Mouse (Mus musculus): Measurements from ENCODE around the gene Igsf8.
A peak's percentile ranks its signal among the peaks of the same experiment; 100 is the strongest.
"Not testable (repeated sequence)": the region's sequence is repeated elsewhere in the genome, so short reads cannot be mapped to it uniquely, and the experiment has no call there.

Gene Igsf8

GRCm38 (mm10) chr1:172261477-172262078 is at the start of gene Igsf8:
TSS of gene Igsf8 (plus strand) at chr1:172261641.
- no peak for DNase-seq (ENCODE audit: low spot score in 2 of 2)

GRCm38 (mm10) chr1:172212776-172213175 is 48.7 kb upstream of the Igsf8 start:
- DNase-seq (ENCODE audit: low spot score in 2 of 2): no peak

- DNase-seq (ENCODE audit: low spot score in 2 of 2): no peak
These were observed 47.7 kb upstream of the Igsf8 start for GRCm38 (mm10) chr1:172213771-172214170.

GRCm38 (mm10) chr1:172214748-172215147 is 46.7 kb upstream of the Igsf8 start:
- no peak for DNase-seq (ENCODE audit: low spot score in 2 of 2)

- DNase-seq (ENCODE audit: low spot score in 2 of 2): peak; percentile 90 to 92
These were observed 44.3 kb upstream of the Igsf8 start for GRCm38 (mm10) chr1:172217148-172217547.

- DNase-seq (ENCODE audit: low spot score in 2 of 2): no peak
These were observed 43.1 kb upstream of the Igsf8 start for GRCm38 (mm10) chr1:172218164-172218910.

GRCm38 (mm10) chr1:172219451-172220406 is 41.7 kb upstream of the Igsf8 start, which contains the start of gene Casq1:
TSS of gene Casq1 (minus strand) at chr1:172219868.
- DNase-seq (ENCODE audit: low spot score in 2 of 2): no peak

GRCm38 (mm10) chr1:172220414-172220813 is 41.0 kb upstream of the Igsf8 start:
- no peak for DNase-seq (ENCODE audit: low spot score in 2 of 2)

GRCm38 (mm10) chr1:172221297-172222063 is 40.0 kb upstream of the Igsf8 start:
- DNase-seq (ENCODE audit: low spot score in 2 of 2): no peak

- no peak for DNase-seq (ENCODE audit: low spot score in 2 of 2)
These were observed 33.2 kb upstream of the Igsf8 start for GRCm38 (mm10) chr1:172228209-172228608.

GRCm38 (mm10) chr1:172229215-172229614 is 32.2 kb upstream of the Igsf8 start:
- no peak for DNase-seq (ENCODE audit: low spot score in 2 of 2)

GRCm38 (mm10) chr1:172240945-172241708 is 20.3 kb upstream of the Igsf8 start:
- DNase-seq (ENCODE audit: low spot score in 2 of 2): no peak

GRCm38 (mm10) chr1:172242401-172242800 is 19.0 kb upstream of the Igsf8 start:
- no peak for DNase-seq (ENCODE audit: low spot score in 2 of 2)

GRCm38 (mm10) chr1:172243547-172244205 is 17.8 kb upstream of the Igsf8 start:
- no peak for DNase-seq (ENCODE audit: low spot score in 2 of 2)

GRCm38 (mm10) chr1:172244645-172245044 is 16.8 kb upstream of the Igsf8 start:
- not testable (repeated sequence) for DNase-seq (ENCODE audit: low spot score in 2 of 2)

GRCm38 (mm10) chr1:172247216-172247615 is 14.2 kb upstream of the Igsf8 start:
- no peak for DNase-seq (ENCODE audit: low spot score in 2 of 2)

- DNase-seq (ENCODE audit: low spot score in 2 of 2): no peak
These were observed 13.8 kb upstream of the Igsf8 start for GRCm38 (mm10) chr1:172247679-172248078.

- DNase-seq (ENCODE audit: low spot score in 2 of 2): no peak
These were observed 3.1 kb upstream of the Igsf8 start, which contains the start of gene Atp1a4 for GRCm38 (mm10) chr1:172258314-172258713. TSS of gene Atp1a4 (minus strand) at chr1:172258414.

- no peak for DNase-seq (ENCODE audit: low spot score in 2 of 2)
These were observed 9.8 kb downstream of the Igsf8 start for GRCm38 (mm10) chr1:172271208-172271607.

- DNase-seq (ENCODE audit: low spot score in 2 of 2): no peak
These were observed 10.3 kb downstream of the Igsf8 start for GRCm38 (mm10) chr1:172271765-172272164.
